ENCODE assay signal across 8 mouse cellular contexts in genomic region chr17:64130356-64130755, GRCm38 (mm10).
A peak's percentile ranks its signal among the peaks of the same experiment; 100 is the strongest.
DNase-seq lines count a peak whose midpoint lies in the region.

No protein-coding gene starts in this region.

- peak; percentile 7 for DNase-seq in kidney, adult 9 months
- no peak for DNase-seq in kidney, adult 18-20 months
- peak; percentile 59 for DNase-seq in brain, embryonic 18.5 days (ENCODE audit: low read depth, low spot score)
- DNase-seq in frontal cortex, postnatal 36 days (ENCODE audit: low spot score in 2 of 2): peak; percentile 76
- DNase-seq in left cerebral cortex, adult 18-20 months (ENCODE audit: low spot score in 2 of 2): peak; percentile 64 to 68
- DNase-seq in B cell, adult 2 months: no peak
- DNase-seq in thymus, postnatal 4 days: no peak
- no peak for DNase-seq in spleen, adult 18-20 months

Comparison
In these comparisons a context has a peak if more than half of its experiments do, and no peak if none do; other contexts are left out.
1. DNase-seq: peak in kidney, adult 9 months (single experiment), brain, embryonic 18.5 days (single experiment), frontal cortex, postnatal 36 days (2 of 2) and left cerebral cortex, adult 18-20 months (2 of 2); none in kidney, adult 18-20 months (single experiment), B cell, adult 2 months (0 of 2), thymus, postnatal 4 days (single experiment) and spleen, adult 18-20 months (0 of 2).